Mouse (Mus musculus) c-Kit-positive CD71-positive TER-119-positive erythroid progenitor cells, embryonic 14.5 days (primary cell): Measurements from ENCODE around the gene Casp6.
A peak's percentile ranks its signal among the peaks of the same experiment; 100 is the strongest.

Experiments used
- DNase-seq: peaks from one replicate; pipeline ENCODE4 v3.0.0-alpha.2; 2013; ENCODE audit warnings: low spot score

Casp6 gene

GRCm38 (mm10) chr3:129923581-129923980 lies 22.4 kb downstream of the Casp6 start:
- DNase-seq = no peak

- no peak for DNase-seq
Measured at GRCm38 (mm10) chr3:129925861-129926260, 24.6 kb downstream of the Casp6 start.

DNA sequence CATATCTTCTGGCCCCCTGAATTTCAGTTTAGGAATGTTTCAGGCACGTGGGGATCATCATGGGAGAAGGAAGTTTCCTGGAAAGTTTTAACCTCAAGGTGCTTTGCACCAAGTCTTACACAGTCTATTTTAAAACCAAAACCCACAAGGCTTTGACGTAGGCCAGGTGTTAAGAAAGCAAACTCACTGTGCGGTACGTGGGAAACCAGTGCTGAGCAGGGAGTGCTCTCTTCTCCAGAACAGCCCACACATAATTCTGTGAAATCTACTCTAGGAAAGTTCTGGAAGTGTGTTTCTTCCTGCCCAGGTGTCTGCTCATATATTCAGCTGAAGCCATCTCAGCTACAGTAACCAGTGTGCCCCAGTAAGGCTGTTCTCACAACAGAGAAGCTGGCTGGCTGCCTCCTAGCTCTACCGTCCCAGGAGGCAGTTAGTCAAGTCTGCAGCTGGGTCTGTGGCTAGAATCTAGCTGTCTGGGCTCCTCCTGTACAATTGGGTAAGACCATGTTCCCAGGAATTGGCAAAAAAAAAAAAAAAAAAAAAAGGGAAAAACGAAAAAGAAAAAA lies 29.1 kb downstream of the Casp6 start:
- no peak for DNase-seq

DNA sequence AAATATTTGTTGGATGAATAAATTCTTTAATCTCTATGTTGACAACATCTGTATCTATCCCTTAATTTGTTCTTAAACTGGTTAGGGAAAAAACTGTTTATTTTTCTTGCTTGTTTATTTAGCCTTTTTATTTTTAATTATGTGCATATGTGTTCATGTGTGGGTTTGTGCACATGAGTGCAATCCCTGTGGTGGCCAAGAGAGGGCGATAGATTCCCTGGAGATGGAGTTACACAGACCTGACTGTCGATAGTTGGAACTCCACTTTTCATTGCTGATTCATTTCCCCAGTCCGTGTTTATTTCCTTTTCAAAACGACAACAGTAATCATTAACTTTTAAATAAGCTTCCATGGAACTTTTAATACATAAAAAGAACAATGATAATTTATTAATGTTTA lies 31.2 kb downstream of the Casp6 start:
- DNase-seq = peak; percentile 38

DNA sequence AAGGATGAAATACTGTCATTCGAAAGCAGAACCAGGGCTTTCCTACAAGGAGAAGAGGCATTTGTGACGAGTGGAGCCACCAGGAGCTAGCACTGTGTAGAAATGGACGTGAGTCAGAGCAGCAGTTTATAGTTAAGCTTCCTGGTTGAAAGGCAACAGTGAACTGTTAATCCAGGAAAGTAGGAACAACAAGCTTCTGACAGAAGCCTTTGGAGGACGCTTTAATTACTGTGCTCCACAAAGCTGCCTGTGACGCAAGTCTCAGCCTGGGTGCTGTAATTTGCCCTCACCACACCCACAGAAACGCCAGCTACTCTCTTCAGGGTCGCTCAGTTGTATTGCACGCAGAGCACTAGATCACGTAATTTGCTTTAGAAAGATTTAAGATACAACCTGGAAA lies 35.3 kb downstream of the Casp6 start:
- DNase-seq = no peak

DNA sequence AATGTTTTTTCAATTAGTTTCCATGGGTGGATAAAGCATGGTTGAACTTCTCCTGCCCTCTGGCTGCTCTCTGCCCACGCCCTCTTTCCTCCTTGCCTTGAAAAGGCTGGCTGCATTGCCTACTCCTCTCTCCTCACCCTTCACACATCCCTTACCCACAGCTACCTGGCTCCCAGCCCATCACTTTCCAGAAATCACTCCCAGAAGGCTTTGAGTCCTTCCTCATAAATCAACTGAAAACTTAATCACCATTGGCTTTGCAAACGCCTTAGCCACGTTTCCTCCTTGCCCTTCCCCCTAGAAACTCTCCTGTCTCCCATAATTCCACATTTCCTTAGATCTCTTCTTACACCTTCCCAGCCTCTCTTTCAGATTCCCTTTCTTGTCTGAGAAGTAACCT lies 36.6 kb downstream of the Casp6 start:
- DNase-seq = no peak

DNA sequence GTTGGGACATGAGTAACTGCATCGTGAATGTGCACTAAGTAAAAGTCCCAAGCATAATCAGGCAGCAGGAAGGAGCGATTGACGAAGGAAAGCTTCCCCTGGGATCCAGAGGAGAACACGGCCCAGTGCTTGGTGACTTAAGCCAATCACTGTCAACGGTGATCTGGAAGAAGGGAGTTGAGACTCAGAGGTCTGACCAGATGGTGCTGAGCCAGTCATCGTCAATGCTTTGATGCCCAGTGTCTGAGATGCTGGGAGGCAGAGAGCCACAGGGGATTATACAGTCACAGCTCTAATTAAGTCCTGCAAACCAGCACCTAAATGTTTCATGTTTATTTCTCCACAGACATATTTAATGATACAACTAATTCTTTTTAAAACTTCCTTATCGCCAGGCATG lies 37.8 kb downstream of the Casp6 start:
- no peak for DNase-seq

- no peak for DNase-seq
Measured at GRCm38 (mm10) chr3:129940780-129941179, 39.6 kb downstream of the Casp6 start.

- no peak for DNase-seq
Measured at GRCm38 (mm10) chr3:129941291-129941690, 40.1 kb downstream of the Casp6 start.

GRCm38 (mm10) chr3:129943813-129944212 lies 42.6 kb downstream of the Casp6 start:
- DNase-seq = no peak

DNA sequence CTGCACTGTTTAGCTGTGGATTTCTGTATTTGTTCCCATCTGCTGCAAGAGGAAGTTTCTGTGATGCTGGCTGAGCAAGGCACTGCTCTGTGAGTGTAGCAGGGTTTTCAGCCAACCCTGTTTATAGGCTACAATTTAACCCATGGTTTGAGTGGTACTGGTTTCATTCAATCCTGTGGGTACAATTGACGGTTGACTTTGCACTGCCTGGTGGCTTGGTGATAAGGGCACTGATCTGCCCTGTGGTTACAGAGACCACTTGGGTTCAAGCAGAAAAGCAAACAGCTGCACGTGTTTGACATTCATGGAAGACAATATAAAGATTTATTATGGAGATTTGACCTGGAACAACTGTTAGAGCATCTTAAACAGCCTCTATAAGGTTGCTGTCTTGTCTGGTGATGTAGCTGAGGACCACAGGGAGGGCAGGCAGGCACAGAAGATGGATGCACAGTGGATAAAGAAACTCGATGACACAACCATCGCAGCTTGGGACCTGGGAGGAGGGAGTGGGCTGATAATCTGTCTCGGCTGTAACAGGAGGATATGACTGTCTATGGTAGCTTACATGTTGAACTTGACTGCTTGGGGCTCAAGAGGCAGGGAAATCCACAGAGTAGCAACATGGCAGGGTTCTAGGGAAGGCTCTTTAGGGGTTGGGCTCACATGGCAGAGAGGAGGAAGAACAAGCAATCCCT lies 45.1 kb downstream of the Casp6 start:
- no peak for DNase-seq

DNA sequence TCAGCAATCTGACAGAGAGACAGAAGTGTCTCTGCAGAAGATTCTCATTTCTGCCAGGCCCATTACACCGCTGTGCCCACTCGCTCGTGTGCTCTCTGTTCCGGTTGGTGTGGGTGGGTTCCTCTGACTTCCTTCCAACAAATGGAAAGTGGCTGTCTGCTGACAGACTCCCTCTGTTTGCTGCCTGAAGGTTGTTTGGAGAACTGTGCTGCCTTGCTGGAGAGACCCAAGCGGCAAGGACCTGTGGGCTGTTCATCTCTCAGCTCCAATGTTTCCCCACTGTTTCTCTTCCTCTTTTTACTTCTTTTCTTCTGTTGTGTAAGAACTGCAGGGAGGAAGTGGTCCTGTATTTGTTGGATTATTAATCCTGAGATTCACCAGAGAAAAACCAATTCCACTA lies 47.1 kb downstream of the Casp6 start:
- DNase-seq = no peak

- DNase-seq = no peak
Measured at GRCm38 (mm10) chr3:129949158-129949773, 48.0 kb downstream of the Casp6 start.

DNA sequence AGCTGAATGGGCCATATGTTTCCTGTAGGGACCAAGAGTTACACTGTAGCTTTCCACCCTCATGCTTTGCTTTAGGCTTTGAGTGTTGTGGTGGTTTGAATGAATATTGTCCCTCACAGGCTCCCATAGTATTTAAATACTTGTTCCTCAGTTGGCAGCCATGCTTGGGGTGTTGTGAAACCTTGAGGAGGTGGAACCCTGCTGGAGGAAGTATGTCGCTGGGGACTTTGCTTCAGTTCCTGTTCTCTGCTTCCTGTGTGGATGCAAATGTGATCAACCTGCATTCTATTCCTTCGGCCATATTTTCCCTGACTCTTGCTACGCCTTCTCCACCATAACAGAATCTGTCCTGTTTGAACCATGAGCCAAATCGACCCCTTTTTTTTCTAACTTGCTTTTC lies 52.1 kb downstream of the Casp6 start:
- no peak for DNase-seq

DNA sequence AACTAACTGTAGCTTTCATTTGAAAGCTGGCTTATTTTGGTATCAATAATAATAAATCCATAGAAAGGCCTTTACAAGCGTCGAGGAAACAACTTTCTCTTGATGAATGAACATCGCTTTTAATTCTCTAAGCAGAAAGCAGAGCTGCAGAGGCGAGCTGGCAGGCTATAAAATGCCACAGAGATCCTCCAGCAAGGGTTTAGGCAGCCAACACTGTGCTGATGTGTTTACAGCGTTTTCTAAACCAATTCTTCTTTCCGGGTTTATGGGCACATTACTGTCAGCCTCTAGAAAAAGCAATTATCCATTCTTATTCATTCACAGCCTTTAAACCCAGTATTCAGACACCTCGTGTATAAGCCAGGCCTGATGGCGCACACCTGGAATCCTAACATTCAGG lies 61.3 kb downstream of the Casp6 start:
- DNase-seq = no peak
